Mouse (Mus musculus) olfactory bulb, adult 2 months (tissue): ENCODE data around the gene Irak4. TPM values are rescaled to one million over a fixed set of nuclear protein-coding genes. Genes with fewer than 3 reads are reported as not detected.

Experiments
- H3K27ac ChIP-seq: fragments of 200-500 bp; 2 replicates; pipeline ENCODE4 v1.5.1; 2012; ENCODE audit warnings: low read depth, low read length; ENCODE audit not compliant: insufficient read depth
- H3K4me1 ChIP-seq: fragments of 200-500 bp; 2 replicates; pipeline ENCODE4 v1.6.1; 2012; ENCODE audit warnings: low read length; ENCODE audit not compliant: control insufficient read depth, insufficient read depth
- H3K4me3 ChIP-seq: fragments of 200-500 bp; 2 replicates; pipeline ENCODE4 v1.5.1; 2012; ENCODE audit warnings: mild to moderate bottlenecking, low read depth, low read length, moderate library complexity; ENCODE audit not compliant: insufficient read depth
- CTCF ChIP-seq: fragments of 200-500 bp; IDR thresholded peaks from 2 replicates; pipeline ENCODE4 v1.5.1; 2012; ENCODE audit warnings: low read depth, mild to moderate bottlenecking, low read length, moderate library complexity; ENCODE audit not compliant: insufficient read depth
- POLR2A ChIP-seq: fragments of 200-500 bp; IDR thresholded peaks from 2 replicates; pipeline ENCODE4 v1.6.1; 2012; ENCODE audit warnings: mild to moderate bottlenecking, low read depth, low read length, moderate library complexity; ENCODE audit not compliant: insufficient read depth
- WGBS: fragments of 180-500 bp; shearing (Covaris S2); methylation state at CpG from one replicate; pipeline ENCODE4 v1.1.7; 2018; 5-methylcytosine and 5-hydroxymethylcytosine counted together
- polyA plus RNA-seq: library from polyadenylated mRNA; stranded (reverse); fragments of >200 nt; gene quantifications from 2 replicates; pipeline ENCODE4 v1.2.4, GENCODE M21; 2012; ENCODE audit warnings: low replicate concordance; ENCODE audit not compliant: missing spikeins, insufficient read depth, insufficient read length

The Irak4 gene
- polyA plus RNA-seq, 1 experiment, result not detected

DNA sequence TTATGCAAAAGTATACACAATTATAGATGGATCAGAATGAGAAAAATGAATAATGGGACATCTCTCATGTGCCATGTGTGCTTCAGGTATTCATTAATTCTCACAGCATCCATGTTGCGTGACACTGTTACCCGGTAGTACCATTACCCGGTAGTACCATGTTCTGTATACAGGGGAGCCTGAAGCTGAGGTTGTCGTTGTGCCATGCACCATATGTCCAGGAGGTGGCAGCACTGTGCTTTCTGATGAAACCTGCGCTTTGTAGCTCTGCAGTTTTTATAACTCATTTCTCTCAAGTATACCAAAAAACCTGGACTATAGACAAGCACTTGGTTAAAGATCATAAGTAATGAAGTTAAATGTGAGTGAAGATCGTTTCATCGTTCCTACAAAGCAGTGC lies 14.0 kb downstream of the Irak4 start:
- TF ChIP-seq CTCF (no peak), POLR2A (no peak)
- no peak overlapping the region for H3K4me3 ChIP-seq
- 9% methylated on average over 7 of the region's 7 CpGs for WGBS
- H3K4me1 ChIP-seq, result no peaks in the 10 kb centered on the region
- H3K27ac ChIP-seq, result no peak overlapping the region

- 86% methylated on average over 17 of the region's 17 CpGs for whole genome bisulfite sequencing
- no peak overlapping the region for H3K27ac ChIP-seq
These were observed 15.6 kb downstream of the Irak4 start for GRCm38 (mm10) chr15:94558895-94559656.

DNA sequence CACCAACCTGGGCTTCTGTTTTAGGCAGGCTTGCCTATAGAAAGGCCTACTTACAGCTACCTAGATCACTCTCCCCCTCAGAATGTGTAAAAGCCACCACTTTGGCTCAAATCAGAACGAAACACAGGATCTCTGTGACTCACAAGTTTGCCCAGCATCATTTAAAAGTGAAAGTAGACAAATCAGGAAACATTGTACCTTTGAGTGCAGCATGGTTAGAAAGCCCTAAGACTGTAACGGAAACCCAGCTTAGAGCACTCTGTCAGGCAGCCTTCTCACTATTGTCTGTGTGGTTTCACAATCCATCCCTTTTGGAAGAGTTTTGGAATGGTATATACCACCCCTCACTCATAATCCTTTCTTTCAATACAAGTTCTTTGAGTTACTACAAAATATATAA lies 21.5 kb downstream of the Irak4 start:
- TF ChIP-seq POLR2A (no peak), CTCF (no peak)
- H3K4me1 ChIP-seq, result no peaks in the 10 kb centered on the region
- no peak overlapping the region for H3K27ac ChIP-seq
- H3K4me3 ChIP-seq, result no peak overlapping the region
- 85% methylated on average over 2 of the region's 2 CpGs for WGBS

More at GRCm38 (mm10) chr15:94558895-94559656, 15.6 kb downstream of the Irak4 start:
- Histone ChIP-seq H3K4me3 (no peak overlapping the region), H3K4me1 (no peaks in the 10 kb centered on the region)
- TF ChIP-seq POLR2A, result no peak

GRCm38 (mm10) chr15:94565854-94566253 lies 22.4 kb downstream of the Irak4 start:
- no peak overlapping the region for H3K27ac ChIP-seq
- TF ChIP-seq POLR2A, result no peak
- TF ChIP-seq CTCF, result no peak
- H3K4me3 ChIP-seq, result no peak overlapping the region
- WGBS, result 93% methylated on average over 9 of the region's 9 CpGs
- no peaks in the 10 kb centered on the region for H3K4me1 ChIP-seq

GRCm38 (mm10) chr15:94568496-94569182 lies 25.2 kb downstream of the Irak4 start:
- WGBS, result 94% methylated on average over 10 of the region's 10 CpGs
- Histone ChIP-seq H3K4me1 (no peaks in the 10 kb centered on the region), H3K27ac (no peak overlapping the region), H3K4me3 (no peak overlapping the region)
- TF ChIP-seq CTCF (no peak), POLR2A (no peak)

- H3K4me3 ChIP-seq, result no peak overlapping the region
- 81% methylated on average over 4 of the region's 4 CpGs for WGBS
These were observed 28.1 kb downstream of the Irak4 start for GRCm38 (mm10) chr15:94571501-94571900.

DNA sequence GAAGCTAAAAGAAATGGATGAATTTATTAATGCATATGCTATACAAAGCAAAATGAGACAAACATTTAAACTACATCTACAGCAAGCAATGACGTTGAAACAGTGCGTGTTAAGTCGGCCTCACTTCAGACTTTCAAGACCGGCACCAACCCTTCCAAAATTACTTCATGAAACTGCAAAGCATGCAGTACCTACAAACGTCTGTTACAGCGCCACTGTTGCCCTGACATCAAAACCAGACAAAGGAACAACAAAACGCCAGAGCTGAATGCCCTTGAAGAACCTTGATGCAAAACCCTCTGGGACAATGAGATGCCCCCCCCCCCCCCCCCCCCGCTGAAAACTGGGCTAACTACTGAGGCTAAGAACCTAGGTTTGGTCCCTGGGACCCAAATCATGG lies 29.3 kb downstream of the Irak4 start:
- H3K27ac ChIP-seq, result no peak overlapping the region
- H3K4me3 ChIP-seq, result no peak overlapping the region
- TF ChIP-seq CTCF (no peak), POLR2A (no peak)
- no peaks in the 10 kb centered on the region for H3K4me1 ChIP-seq
- WGBS, result 67% methylated on average over 8 of the region's 8 CpGs

More at GRCm38 (mm10) chr15:94571501-94571900, 28.1 kb downstream of the Irak4 start:
- no peak overlapping the region for H3K27ac ChIP-seq
- no peaks in the 10 kb centered on the region for H3K4me1 ChIP-seq
- TF ChIP-seq CTCF, result no peak
- TF ChIP-seq POLR2A, result no peak

GRCm38 (mm10) chr15:94574566-94575268 lies 31.3 kb downstream of the Irak4 start:
- 66% methylated on average over 4 of the region's 4 CpGs for WGBS
- Histone ChIP-seq H3K4me3 (no peak overlapping the region), H3K4me1 (no peaks in the 10 kb centered on the region), H3K27ac (no peak overlapping the region)
- TF ChIP-seq POLR2A (no peak), CTCF (no peak)
